Mouse (Mus musculus): ENCODE results near the gene Rabgap1. TPM values are rescaled to one million over a fixed set of nuclear protein-coding genes. Genes with fewer than 3 reads are reported as not detected.

The Rabgap1 gene
- polyA plus RNA-seq, 1 experiment from 2014 or later, result 37.8 TPM

GRCm38 (mm10) chr2:37451667-37452375 lies 8.7 kb downstream of the Rabgap1 start:
- H3K4me2 ChIP-seq (ENCODE audit: low read depth, low read length), result peak overlapping the region; percentile 85
- peaks cover 9% of the 10 kb centered on the region for H3K4me1 ChIP-seq (replicated peaks; ENCODE audit: control insufficient read depth, insufficient read depth, low read length)
- H3K36me3 ChIP-seq (ENCODE audit: control insufficient read depth, insufficient read depth, low read length), result no peaks in the 10 kb centered on the region
- H3K9ac ChIP-seq (ENCODE audit: low read length), result peak overlapping the region; percentile 96
- H3K27me3 ChIP-seq (ENCODE audit: control insufficient read depth, insufficient read depth, low read depth, low read length), result no peaks in the 10 kb centered on the region
- peak; percentile 99 for ATAC-seq (ENCODE audit: low read depth)
- 8% methylated on average over 33 of the region's 44 CpGs for WGBS
- H3K4me3 ChIP-seq (ENCODE audit: low read length), result peak overlapping the region; percentile 99
- no peaks in the 10 kb centered on the region for H3K9me3 ChIP-seq (ENCODE audit: control insufficient read depth, low read length)
- H3K27ac ChIP-seq (ENCODE audit: low read length), result peak overlapping the region; percentile 88

GRCm38 (mm10) chr2:37452376-37452760 lies 9.3 kb downstream of the Rabgap1 start:
- peak overlapping the region; percentile 88 for H3K27ac ChIP-seq (ENCODE audit: low read length)
- 0% methylated on average over 18 of the region's 24 CpGs for WGBS
- peak overlapping the region; percentile 96 for H3K9ac ChIP-seq (ENCODE audit: low read length)
- H3K4me3 ChIP-seq (ENCODE audit: low read length), result peak overlapping the region; percentile 99
- H3K4me2 ChIP-seq (ENCODE audit: low read depth, low read length), result peak overlapping the region; percentile 85
- peaks cover 9% of the 10 kb centered on the region for H3K4me1 ChIP-seq (replicated peaks; ENCODE audit: control insufficient read depth, insufficient read depth, low read length)
- H3K9me3 ChIP-seq (ENCODE audit: control insufficient read depth, low read length), result no peaks in the 10 kb centered on the region
- H3K36me3 ChIP-seq (ENCODE audit: control insufficient read depth, insufficient read depth, low read length), result no peaks in the 10 kb centered on the region
- ATAC-seq (ENCODE audit: low read depth), result peak; percentile 90
- H3K27me3 ChIP-seq (ENCODE audit: control insufficient read depth, insufficient read depth, low read depth, low read length), result no peaks in the 10 kb centered on the region

GRCm38 (mm10) chr2:37460707-37461106 lies 17.6 kb downstream of the Rabgap1 start:
- no peak overlapping the region for H3K4me3 ChIP-seq (ENCODE audit: low read length)
- no peak for ATAC-seq (ENCODE audit: low read depth)
- no peaks in the 10 kb centered on the region for H3K27me3 ChIP-seq (ENCODE audit: control insufficient read depth, insufficient read depth, low read depth, low read length)
- WGBS, result 96% methylated on average over 4 of the region's 4 CpGs
- no peaks in the 10 kb centered on the region for H3K4me1 ChIP-seq (replicated peaks; ENCODE audit: control insufficient read depth, insufficient read depth, low read length)
- H3K4me2 ChIP-seq (ENCODE audit: low read depth, low read length), result no peak overlapping the region
- H3K36me3 ChIP-seq (ENCODE audit: control insufficient read depth, insufficient read depth, low read length), result no peaks in the 10 kb centered on the region
- H3K9me3 ChIP-seq (ENCODE audit: control insufficient read depth, low read length), result no peaks in the 10 kb centered on the region
- H3K9ac ChIP-seq (ENCODE audit: low read length), result no peak overlapping the region
- no peak overlapping the region for H3K27ac ChIP-seq (ENCODE audit: low read length)

GRCm38 (mm10) chr2:37466266-37466665 lies 23.2 kb downstream of the Rabgap1 start:
- H3K27ac ChIP-seq (ENCODE audit: low read length), result no peak overlapping the region
- no peaks in the 10 kb centered on the region for H3K4me1 ChIP-seq (replicated peaks; ENCODE audit: control insufficient read depth, insufficient read depth, low read length)
- no peak for ATAC-seq (ENCODE audit: low read depth)
- no peak overlapping the region for H3K4me2 ChIP-seq (ENCODE audit: low read depth, low read length)
- H3K27me3 ChIP-seq (ENCODE audit: control insufficient read depth, insufficient read depth, low read depth, low read length), result no peaks in the 10 kb centered on the region
- no peaks in the 10 kb centered on the region for H3K9me3 ChIP-seq (ENCODE audit: control insufficient read depth, low read length)
- 94% methylated on average over 4 of the region's 4 CpGs for WGBS
- no peak overlapping the region for H3K4me3 ChIP-seq (ENCODE audit: low read length)
- no peak overlapping the region for H3K9ac ChIP-seq (ENCODE audit: low read length)
- H3K36me3 ChIP-seq (ENCODE audit: control insufficient read depth, insufficient read depth, low read length), result peaks cover 11% of the 10 kb centered on the region

GRCm38 (mm10) chr2:37479559-37479958 lies 36.5 kb downstream of the Rabgap1 start:
- no peak overlapping the region for H3K27ac ChIP-seq (ENCODE audit: low read length)
- no peaks in the 10 kb centered on the region for H3K4me1 ChIP-seq (replicated peaks; ENCODE audit: control insufficient read depth, insufficient read depth, low read length)
- no peaks in the 10 kb centered on the region for H3K9me3 ChIP-seq (ENCODE audit: control insufficient read depth, low read length)
- H3K4me2 ChIP-seq (ENCODE audit: low read depth, low read length), result no peak overlapping the region
- no peak overlapping the region for H3K4me3 ChIP-seq (ENCODE audit: low read length)
- H3K36me3 ChIP-seq (ENCODE audit: control insufficient read depth, insufficient read depth, low read length), result peaks cover 26% of the 10 kb centered on the region
- H3K27me3 ChIP-seq (ENCODE audit: control insufficient read depth, insufficient read depth, low read depth, low read length), result no peaks in the 10 kb centered on the region
- H3K9ac ChIP-seq (ENCODE audit: low read length), result no peak overlapping the region
- no peak for ATAC-seq (ENCODE audit: low read depth)

GRCm38 (mm10) chr2:37480039-37480438 lies 37.0 kb downstream of the Rabgap1 start:
- no peak for ATAC-seq (ENCODE audit: low read depth)

GRCm38 (mm10) chr2:37484165-37484564 lies 41.1 kb downstream of the Rabgap1 start:
- peaks cover 13% of the 10 kb centered on the region for H3K36me3 ChIP-seq (ENCODE audit: control insufficient read depth, insufficient read depth, low read length)
- no peak overlapping the region for H3K4me3 ChIP-seq (ENCODE audit: low read length)
- H3K4me1 ChIP-seq (replicated peaks; ENCODE audit: control insufficient read depth, insufficient read depth, low read length), result no peaks in the 10 kb centered on the region
- H3K27me3 ChIP-seq (ENCODE audit: control insufficient read depth, insufficient read depth, low read depth, low read length), result no peaks in the 10 kb centered on the region
- H3K4me2 ChIP-seq (ENCODE audit: low read depth, low read length), result no peak overlapping the region
- H3K9ac ChIP-seq (ENCODE audit: low read length), result no peak overlapping the region
- no peak for ATAC-seq (ENCODE audit: low read depth)
- no peaks in the 10 kb centered on the region for H3K9me3 ChIP-seq (ENCODE audit: control insufficient read depth, low read length)
- no peak overlapping the region for H3K27ac ChIP-seq (ENCODE audit: low read length)
- WGBS, result 83% methylated on average over 2 of the region's 2 CpGs

More at GRCm38 (mm10) chr2:37480039-37480438, 37.0 kb downstream of the Rabgap1 start:
- Histone ChIP-seq H3K4me1 (replicated peaks; ENCODE audit: control insufficient read depth, insufficient read depth, low read length) (no peaks in the 10 kb centered on the region), H3K4me2 (ENCODE audit: low read depth, low read length) (no peak overlapping the region), H3K27me3 (ENCODE audit: control insufficient read depth, insufficient read depth, low read depth, low read length) (no peaks in the 10 kb centered on the region), H3K9me3 (ENCODE audit: control insufficient read depth, low read length) (no peaks in the 10 kb centered on the region), H3K36me3 (ENCODE audit: control insufficient read depth, insufficient read depth, low read length) (peaks cover 29% of the 10 kb centered on the region), H3K27ac (ENCODE audit: low read length) (no peak overlapping the region), H3K9ac (ENCODE audit: low read length) (no peak overlapping the region), H3K4me3 (ENCODE audit: low read length) (no peak overlapping the region)
- 94% methylated on average over 2 of the region's 2 CpGs for WGBS

- Histone ChIP-seq H3K36me3 (ENCODE audit: control insufficient read depth, insufficient read depth, low read length) (peaks cover 18% of the 10 kb centered on the region), H3K9me3 (ENCODE audit: control insufficient read depth, low read length) (no peaks in the 10 kb centered on the region)
- ATAC-seq (ENCODE audit: low read depth), result no peak
Observed at GRCm38 (mm10) chr2:37485370-37485769, 42.3 kb downstream of the Rabgap1 start.

GRCm38 (mm10) chr2:37486408-37486807 lies 43.3 kb downstream of the Rabgap1 start:
- peaks cover 22% of the 10 kb centered on the region for H3K36me3 ChIP-seq (ENCODE audit: control insufficient read depth, insufficient read depth, low read length)
- no peaks in the 10 kb centered on the region for H3K27me3 ChIP-seq (ENCODE audit: control insufficient read depth, insufficient read depth, low read depth, low read length)
- ATAC-seq (ENCODE audit: low read depth), result no peak
- no peaks in the 10 kb centered on the region for H3K9me3 ChIP-seq (ENCODE audit: control insufficient read depth, low read length)
- no peak overlapping the region for H3K27ac ChIP-seq (ENCODE audit: low read length)
- H3K4me3 ChIP-seq (ENCODE audit: low read length), result no peak overlapping the region
- no peaks in the 10 kb centered on the region for H3K4me1 ChIP-seq (replicated peaks; ENCODE audit: control insufficient read depth, insufficient read depth, low read length)
- H3K4me2 ChIP-seq (ENCODE audit: low read depth, low read length), result no peak overlapping the region
- H3K9ac ChIP-seq (ENCODE audit: low read length), result no peak overlapping the region

More at GRCm38 (mm10) chr2:37485370-37485769, 42.3 kb downstream of the Rabgap1 start:
- Histone ChIP-seq H3K9ac (ENCODE audit: low read length) (no peak overlapping the region), H3K27ac (ENCODE audit: low read length) (no peak overlapping the region), H3K4me3 (ENCODE audit: low read length) (no peak overlapping the region), H3K27me3 (ENCODE audit: control insufficient read depth, insufficient read depth, low read depth, low read length) (no peaks in the 10 kb centered on the region), H3K4me2 (ENCODE audit: low read depth, low read length) (no peak overlapping the region), H3K4me1 (replicated peaks; ENCODE audit: control insufficient read depth, insufficient read depth, low read length) (no peaks in the 10 kb centered on the region)
- 86% methylated on average over 1 of the region's 1 CpGs for WGBS
